In genomic region chr19:7482266-7482598, GRCm38 (mm10) we compare ENCODE assay signal across 8 mouse cellular contexts. TPM values are rescaled to one million over a fixed set of nuclear protein-coding genes. Genes with fewer than 3 reads are reported as not detected.
DNase-seq lines count a peak whose midpoint lies in the region; ATAC-seq and TF ChIP-seq lines count a peak whose summit lies in the region.

No protein-coding gene starts in this region.

- no peak for DNase-seq in heart, embryonic 10.5 days (ENCODE audit: low spot score)
- DNase-seq in heart, postnatal 14 days, result no peak
- no peak for DNase-seq in yolk sac, embryonic 10.5 days (ENCODE audit: low spot score)
- DNase-seq in spleen, postnatal 36 days (ENCODE audit: low spot score in 2 of 2), result no peak
- DNase-seq in left cerebral cortex, adult 11 months (ENCODE audit: low spot score), result no peak

- peak overlapping the region; percentile 89 for H3K9ac ChIP-seq in ES-Bruce4 (ENCODE audit: low read depth, poor library complexity, severe bottlenecking)
- H3K9ac ChIP-seq in heart, embryonic 16.5 days (ENCODE audit: low read length), result peak overlapping the region; percentile 100

- H3K36me3 ChIP-seq in heart, embryonic 10.5 days, result no peaks in the 10 kb centered on the region
- no peaks in the 10 kb centered on the region for H3K36me3 ChIP-seq in ES-Bruce4 (ENCODE audit: control insufficient read depth, insufficient read depth, low read length, poor library complexity, severe bottlenecking)
- no peaks in the 10 kb centered on the region for H3K36me3 ChIP-seq in heart, embryonic 16.5 days (ENCODE audit: control insufficient read depth, insufficient read depth)
- H3K36me3 ChIP-seq in macrophage (ENCODE audit: inconsistent target), result no peaks in the 10 kb centered on the region

- TF ChIP-seq POLR2A in ES-Bruce4 (IDR thresholded peaks at IDR 0.05; ENCODE audit: insufficient read depth, low read length), result no peak

- WGBS in heart, embryonic 10.5 days, result under 1% methylated on average over 7 of the region's 7 CpGs
- 0% methylated on average over 7 of the region's 7 CpGs for WGBS in heart, embryonic 16.5 days
- WGBS in macrophage (ENCODE audit: missing documents), result 0% methylated on average over 7 of the region's 7 CpGs

- H3K27ac ChIP-seq in heart, embryonic 10.5 days, result peak overlapping the region; percentile 97
- peak overlapping the region; percentile 58; the same call in 1 of the 2 replicates for H3K27ac ChIP-seq in ES-Bruce4 (ENCODE audit: insufficient read depth, low read length)
- peak overlapping the region; percentile 100 for H3K27ac ChIP-seq in heart, embryonic 16.5 days (ENCODE audit: low read length)
- peak overlapping the region; percentile 82 for H3K27ac ChIP-seq in macrophage

- intact Hi-C loops in heart, postnatal 14 days (cut with DNase I), result loop anchor here (5.0 kb wide), 1 partner anchor 40 kb away; no protein-coding TSS in a partner anchor

- H3K79me2 ChIP-seq in macrophage (ENCODE audit: inconsistent target), result peaks cover 55% of the 10 kb centered on the region

- ATAC-seq in heart, embryonic 16.5 days (replicated peaks; ENCODE audit: extremely low read depth, insufficient read depth, low FRiP score), result no peak

- H3K9me3 ChIP-seq in heart, embryonic 10.5 days, result no peaks in the 10 kb centered on the region
- H3K9me3 ChIP-seq in ES-Bruce4 (replicated peaks; ENCODE audit: control insufficient read depth, insufficient read depth, low read length, poor library complexity, severe bottlenecking), result no peaks in the 10 kb centered on the region
- no peaks in the 10 kb centered on the region for H3K9me3 ChIP-seq in heart, embryonic 16.5 days (replicated peaks; ENCODE audit: control insufficient read depth, low read length)

- H3K27me3 ChIP-seq in heart, embryonic 10.5 days (ENCODE audit: insufficient read depth, poor library complexity, severe bottlenecking), result no peaks in the 10 kb centered on the region
- no peaks in the 10 kb centered on the region for H3K27me3 ChIP-seq in ES-Bruce4 (ENCODE audit: control insufficient read depth, insufficient read depth, low read length, poor library complexity, severe bottlenecking)
- no peaks in the 10 kb centered on the region for H3K27me3 ChIP-seq in heart, embryonic 16.5 days (ENCODE audit: control insufficient read depth, insufficient read depth, low read length)

- H3K4me2 ChIP-seq in heart, embryonic 16.5 days (ENCODE audit: low read depth, low read length), result peak overlapping the region; percentile 82

- no peak for TF ChIP-seq EP300 in ES-Bruce4 (IDR thresholded peaks at IDR 0.05; ENCODE audit: insufficient read depth, low read depth, low read length)

- TF ChIP-seq CTCF in ES-Bruce4 (IDR thresholded peaks at IDR 0.05; ENCODE audit: low read depth, low read length), result no peak

- peak overlapping the region; percentile 85 for H3K4me3 ChIP-seq in heart, embryonic 10.5 days
- peak overlapping the region; percentile 88 for H3K4me3 ChIP-seq in ES-Bruce4 (ENCODE audit: low read depth, low read length)
- peak overlapping the region; percentile 100 for H3K4me3 ChIP-seq in heart, embryonic 16.5 days (ENCODE audit: low read length)
- H3K4me3 ChIP-seq in macrophage (ENCODE audit: inconsistent target), result peak overlapping the region; percentile 95

- H3K4me1 ChIP-seq in heart, embryonic 10.5 days, result peaks cover 11% of the 10 kb centered on the region; the same call in 1 of the 2 replicates
- no peaks in the 10 kb centered on the region for H3K4me1 ChIP-seq in ES-Bruce4 (ENCODE audit: control insufficient read depth, insufficient read depth, low read length)
- H3K4me1 ChIP-seq in heart, embryonic 16.5 days (ENCODE audit: control insufficient read depth, insufficient read depth, low read length), result peaks cover 13% of the 10 kb centered on the region

RNA-seq across cellular contexts. Expression of gene Rtn3, which starts 0.8 kb away (rescaled TPM):
- 132 and 143 TPM in 2 replicates for polyA plus RNA-seq in heart, embryonic 10.5 days (2016; fragmentation: Nextera tagmentation; extraction: Ambion mirVana)
- 10 to 100 TPM; 79.2 to 87.9 TPM for total RNA-seq in heart, postnatal 14 days (2021)
- polyA plus RNA-seq in ES-Bruce4 (2011; ENCODE audit: insufficient read depth, insufficient read length, low read depth, missing spikeins), result 162 and 178 TPM in 2 replicates
- 134 and 139 TPM in 2 replicates for polyA plus RNA-seq in heart, embryonic 16.5 days (2015; fragmentation: Nextera tagmentation; extraction: Ambion mirVana)
- total RNA-seq in macrophage (2018; cell fraction: chromatin; rRNA removed), result 10 to 100 TPM; 26.5 to 72.4 (median 53.8) TPM
- total RNA-seq in macrophage (2018; cell fraction: cytosol; rRNA removed), result 100 to 1,000 TPM; 215 to 283 (median 257) TPM
- total RNA-seq in macrophage (2018; cell fraction: nucleus; rRNA removed), result 100 to 1,000 TPM in 24 of 26 experiments, 10 to 100 TPM in 2; 62.5 to 346 (median 179) TPM
- polyA plus RNA-seq in macrophage (2018), result 188 to 302 TPM (median 240 TPM) in 3 replicates

RNA-seq across cellular contexts. Expression of gene Atl3, which starts 11.6 kb away (rescaled TPM):
- polyA plus RNA-seq in heart, embryonic 10.5 days (2016; fragmentation: Nextera tagmentation; extraction: Ambion mirVana), result 7.7 and 8.4 TPM in 2 replicates
- total RNA-seq in heart, postnatal 14 days (2021), result 10 to 100 TPM; 24.7 to 28.4 TPM
- 51.3 and 53.5 TPM in 2 replicates for polyA plus RNA-seq in ES-Bruce4 (2011; ENCODE audit: insufficient read depth, insufficient read length, low read depth, missing spikeins)
- polyA plus RNA-seq in heart, embryonic 16.5 days (2015; fragmentation: Nextera tagmentation; extraction: Ambion mirVana), result 9.2 and 10.3 TPM in 2 replicates
- total RNA-seq in macrophage (2018; cell fraction: chromatin; rRNA removed), result 100 to 1,000 TPM in 9 of 26 experiments, 10 to 100 TPM in 17; 41.6 to 151 (median 93.0) TPM
- 10 to 100 TPM; 56.6 to 87.1 (median 71.8) TPM for total RNA-seq in macrophage (2018; cell fraction: cytosol; rRNA removed)
- total RNA-seq in macrophage (2018; cell fraction: nucleus; rRNA removed), result 100 to 1,000 TPM in 14 of 26 experiments, 10 to 100 TPM in 12; 60.7 to 144 (median 102) TPM
- 30.6 to 48.9 TPM (median 46.4 TPM) in 3 replicates for polyA plus RNA-seq in macrophage (2018)
